Mouse (Mus musculus) heart, postnatal 0 days (tissue): Measurements from ENCODE around the gene Phc1.

Experiments
- CTCF ChIP-seq: IDR thresholded peaks from 2 replicates; pipeline ENCODE4 v1.5.1; 2016; ENCODE audit warnings: antibody characterized with exemption, control low read depth, low read depth
- EP300 ChIP-seq: IDR thresholded peaks from 2 replicates; pipeline ENCODE4 v1.6.1; 2016; ENCODE audit warnings: antibody characterized with exemption, low read depth

GRCm38 (mm10) chr6:122309446-122309960 lies 30.9 kb downstream of the Phc1 start:
- no peak for TF ChIP-seq EP300
- TF ChIP-seq CTCF: no peak
